Mouse (Mus musculus) v-Abl transformed pro-B cells (cell line): ENCODE results near the gene Il1rn.

Experiments used
- in situ Hi-C, 2 experiments: fragments of 400-800 bp; cut with MboI; formaldehyde crosslinking; loops; one replicate each; pipeline ENCODE4 v1.15.1; 2025; ENCODE audit not compliant: unreplicated experiment in 2 of 2

Gene Il1rn

GRCm38 (mm10) chr2:24336545-24336944 is at the start of gene Il1rn:
Gene Il1rn (plus strand): TSS chr2:24336853.
- in situ Hi-C loops, result no loop called here

- in situ Hi-C loops, result loop anchor here (5.0 to 10.0 kb wide), 3 partner anchors 111 to 494 kb away; no protein-coding TSS in a partner anchor
These were observed 45.8 kb upstream of the Il1rn start, which contains the start of gene Il1f10 for GRCm38 (mm10) chr2:24290896-24291295. Gene Il1f10 (plus strand): TSS chr2:24291196.

GRCm38 (mm10) chr2:24294616-24295015 is 42.0 kb upstream of the Il1rn start:
- in situ Hi-C loops, result loop anchor here (5.0 to 10.0 kb wide), 5 partner anchors 68 to 490 kb away; no protein-coding TSS in a partner anchor

GRCm38 (mm10) chr2:24296837-24297236 is 39.8 kb upstream of the Il1rn start:
- in situ Hi-C loops, result loop anchor here in 1 of 2 experiments (5.0 to 10.0 kb wide), 3 partner anchors 65 to 488 kb away; no protein-coding TSS in a partner anchor

GRCm38 (mm10) chr2:24311302-24312001 is 25.2 kb upstream of the Il1rn start:
- in situ Hi-C loops, result loop anchor here in 1 of 2 experiments (5.0 kb wide), 1 partner anchor 441 kb away; no protein-coding TSS in a partner anchor

GRCm38 (mm10) chr2:24316919-24317318 is 19.7 kb upstream of the Il1rn start:
- in situ Hi-C loops, result no loop called here

GRCm38 (mm10) chr2:24317919-24318598 is 18.6 kb upstream of the Il1rn start:
- in situ Hi-C loops, result no loop called here

GRCm38 (mm10) chr2:24335333-24335732 is 1.3 kb upstream of the Il1rn start:
- in situ Hi-C loops, result no loop called here

- in situ Hi-C loops, result no loop called here
These were observed 4.8 kb downstream of the Il1rn start for GRCm38 (mm10) chr2:24341395-24341885.

GRCm38 (mm10) chr2:24344619-24345018 is 8.0 kb downstream of the Il1rn start:
- in situ Hi-C loops, result loop anchor here in 1 of 2 experiments (5.0 kb wide), 1 partner anchor 42 kb away; no protein-coding TSS in a partner anchor

- in situ Hi-C loops, result loop anchor here in 1 of 2 experiments (5.0 kb wide), 1 partner anchor 43 kb away; no protein-coding TSS in a partner anchor
These were observed 8.4 kb downstream of the Il1rn start for GRCm38 (mm10) chr2:24345056-24345455.

GRCm38 (mm10) chr2:24347926-24348325 is 11.3 kb downstream of the Il1rn start:
- in situ Hi-C loops, result loop anchor here in 1 of 2 experiments (5.0 kb wide), 1 partner anchor 46 kb away; no protein-coding TSS in a partner anchor

- in situ Hi-C loops, result no loop called here
These were observed 14.5 kb downstream of the Il1rn start for GRCm38 (mm10) chr2:24351159-24351558.

- in situ Hi-C loops, result no loop called here
These were observed 16.4 kb downstream of the Il1rn start for GRCm38 (mm10) chr2:24353042-24353441.

GRCm38 (mm10) chr2:24357642-24358041 is 21.0 kb downstream of the Il1rn start:
- in situ Hi-C loops, result no loop called here

GRCm38 (mm10) chr2:24359347-24359746 is 22.7 kb downstream of the Il1rn start:
- in situ Hi-C loops, result no loop called here

GRCm38 (mm10) chr2:24363818-24364217 is 27.2 kb downstream of the Il1rn start:
- in situ Hi-C loops, result loop anchor here in 1 of 2 experiments (5.0 kb wide), 1 partner anchor 67 kb away; no protein-coding TSS in a partner anchor

GRCm38 (mm10) chr2:24366214-24366975 is 29.7 kb downstream of the Il1rn start:
- in situ Hi-C loops, result loop anchor here (5.0 kb wide), 2 partner anchors 36 to 41 kb away; no protein-coding TSS in a partner anchor

GRCm38 (mm10) chr2:24367030-24367894 is 30.6 kb downstream of the Il1rn start, which contains the start of gene Psd4:
Gene Psd4 (plus strand): TSS chr2:24367580.
- in situ Hi-C loops, result loop anchor here (5.0 kb wide), 2 partner anchors 35 to 40 kb away; no protein-coding TSS in a partner anchor
